Mouse (Mus musculus) myocyte (in vitro differentiated cells): Measurements from ENCODE around the gene Nemp2. TPM values are rescaled to one million over a fixed set of nuclear protein-coding genes. Genes with fewer than 3 reads are reported as not detected.
"Not testable (repeated sequence)": the region's sequence is repeated elsewhere in the genome, so short reads cannot be mapped to it uniquely, and the experiment has no call there.

Experiments used
- H3K27me3 ChIP-seq: one replicate; pipeline ENCODE4 v1.6.1; 2011; ENCODE audit not compliant: control insufficient read depth, insufficient read depth, insufficient read length
- H3K36me3 ChIP-seq: one replicate; pipeline ENCODE4 v1.6.1; 2011; ENCODE audit not compliant: control insufficient read depth, insufficient read depth
- H3K4me2 ChIP-seq: one replicate; pipeline ENCODE4 v1.6.1; 2011; ENCODE audit warnings: low read depth, control low read depth
- H3K4me3 ChIP-seq: one replicate; pipeline ENCODE4 v1.5.1; 2011; ENCODE audit warnings: mild to moderate bottlenecking, control low read depth, moderate library complexity
- H3K79me2 ChIP-seq: one replicate; pipeline ENCODE4 v1.6.1; 2011; ENCODE audit not compliant: control insufficient read depth, insufficient read depth
- H3ac ChIP-seq: one replicate; pipeline ENCODE4 v1.6.1; 2011; ENCODE audit not compliant: control insufficient read depth, insufficient read length
- CEBPB ChIP-seq: IDR thresholded peaks from 2 replicates; pipeline ENCODE4 v1.6.1; 2011; ENCODE audit warnings: mild to moderate bottlenecking, moderate library complexity; ENCODE audit not compliant: poor library complexity, insufficient read depth, severe bottlenecking
- E2F4 ChIP-seq: IDR thresholded peaks from one replicate; pipeline ENCODE4 v1.6.1; 2011; ENCODE audit warnings: mild to moderate bottlenecking, control low read depth, moderate library complexity; ENCODE audit not compliant: insufficient read depth
- MAX ChIP-seq: IDR thresholded peaks from one replicate; pipeline ENCODE4 v1.6.1; 2011; ENCODE audit warnings: low read depth, mild to moderate bottlenecking, control low read depth
- MYOD1 ChIP-seq, 3 experiments: IDR thresholded peaks; one replicate each; pipeline ENCODE4 v1.6.1; 2011; ENCODE audit warnings: control low read depth in 2 of 3, low read depth in 2 of 3, mild to moderate bottlenecking in 2 of 3, moderate library complexity in 1 of 3; ENCODE audit not compliant: insufficient read length in 2 of 3, control insufficient read depth in 1 of 3
- MYOG ChIP-seq, 3 experiments: IDR thresholded peaks; one replicate each; pipeline ENCODE4 v1.6.1; 2011; ENCODE audit warnings: control low read depth in 2 of 3, low read depth in 2 of 3, mild to moderate bottlenecking in 2 of 3; ENCODE audit not compliant: insufficient read length in 2 of 3, control insufficient read depth in 1 of 3, insufficient read depth in 1 of 3
- POLR2A ChIP-seq: IDR thresholded peaks from one replicate; pipeline ENCODE4 v1.6.1; 2011; ENCODE audit warnings: low read depth, mild to moderate bottlenecking, control low read depth, moderate library complexity; ENCODE audit not compliant: insufficient read length
- POLR2AphosphoS2 ChIP-seq: IDR thresholded peaks from one replicate; pipeline ENCODE4 v1.6.1; 2011; ENCODE audit warnings: low read depth, control low read depth; ENCODE audit not compliant: insufficient read length
- REST ChIP-seq: IDR thresholded peaks from one replicate; pipeline ENCODE4 v1.6.1; 2011; ENCODE audit warnings: mild to moderate bottlenecking, control low read depth, moderate library complexity; ENCODE audit not compliant: insufficient read depth, insufficient read length
- SRF ChIP-seq: IDR thresholded peaks from one replicate; pipeline ENCODE4 v1.6.1; 2011; ENCODE audit warnings: low read depth; ENCODE audit not compliant: control insufficient read depth, insufficient read length
- TCF12 ChIP-seq: IDR thresholded peaks from one replicate; pipeline ENCODE4 v1.6.1; 2011; ENCODE audit warnings: mild to moderate bottlenecking, control low read depth; ENCODE audit not compliant: poor library complexity, insufficient read depth, severe bottlenecking
- TCF3 ChIP-seq: IDR thresholded peaks from one replicate; pipeline ENCODE4 v1.6.1; 2011; ENCODE audit warnings: low read depth, control low read depth; ENCODE audit not compliant: insufficient read length
- USF1 ChIP-seq: IDR thresholded peaks from one replicate; pipeline ENCODE4 v1.6.1; 2011; ENCODE audit warnings: low read depth, mild to moderate bottlenecking, control low read depth, moderate library complexity
- polyA plus RNA-seq: library from polyadenylated mRNA; unstranded; fragments of >200 nt; fragmentation: generic; extraction: Trizol; gene quantifications from one replicate; pipeline ENCODE4 v1.2.1, GENCODE M21; 2012; ENCODE audit warnings: missing spikeins

Gene Nemp2
- polyA plus RNA-seq, 1 experiment: 1.2 TPM

DNA sequence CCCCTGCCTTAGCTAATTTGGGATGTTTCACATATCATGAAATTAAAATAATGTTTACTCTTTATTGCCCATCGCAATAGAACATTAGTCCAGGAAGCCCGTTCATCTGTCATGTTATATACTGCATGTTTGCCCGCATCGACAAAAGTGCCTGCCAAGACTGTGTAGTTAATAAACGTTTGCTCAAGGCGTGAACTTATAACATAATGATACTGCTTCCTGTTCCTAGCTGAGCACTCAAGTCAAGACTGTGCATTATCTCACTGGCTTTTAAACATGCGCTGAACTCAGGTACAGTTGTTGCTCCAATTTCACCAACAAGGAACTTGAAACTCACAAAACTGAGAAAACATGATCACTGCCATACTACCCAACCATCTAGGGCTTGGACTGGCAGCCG is 57.1 kb downstream of the Nemp2 start:
- no peaks in the 10 kb centered on the region for H3K36me3 ChIP-seq
- no peak for TF ChIP-seq MYOG (IDR thresholded peaks at IDR 0.05; ENCODE audit: control insufficient read depth in 1 of 3, insufficient read depth in 1 of 3, insufficient read length in 2 of 3, low read depth in 2 of 3)
- no peak for TF ChIP-seq REST
- no peak for TF ChIP-seq CEBPB
- TF ChIP-seq SRF: no peak
- TF ChIP-seq MAX: no peak
- TF ChIP-seq POLR2AphosphoS2: no peak
- TF ChIP-seq USF1: no peak
- TF ChIP-seq POLR2A: no peak
- TF ChIP-seq MYOD1 (IDR thresholded peaks at IDR 0.05; ENCODE audit: control insufficient read depth in 1 of 3, insufficient read length in 2 of 3, low read depth in 2 of 3): no peak
- TF ChIP-seq E2F4: no peak
- no peak for TF ChIP-seq TCF12
- no peak for TF ChIP-seq TCF3
- H3K4me2 ChIP-seq: no peak overlapping the region
- H3K27me3 ChIP-seq: no peaks in the 10 kb centered on the region
- no peak overlapping the region for H3K4me3 ChIP-seq
- H3ac ChIP-seq: no peak overlapping the region
- H3K79me2 ChIP-seq: no peaks in the 10 kb centered on the region

DNA sequence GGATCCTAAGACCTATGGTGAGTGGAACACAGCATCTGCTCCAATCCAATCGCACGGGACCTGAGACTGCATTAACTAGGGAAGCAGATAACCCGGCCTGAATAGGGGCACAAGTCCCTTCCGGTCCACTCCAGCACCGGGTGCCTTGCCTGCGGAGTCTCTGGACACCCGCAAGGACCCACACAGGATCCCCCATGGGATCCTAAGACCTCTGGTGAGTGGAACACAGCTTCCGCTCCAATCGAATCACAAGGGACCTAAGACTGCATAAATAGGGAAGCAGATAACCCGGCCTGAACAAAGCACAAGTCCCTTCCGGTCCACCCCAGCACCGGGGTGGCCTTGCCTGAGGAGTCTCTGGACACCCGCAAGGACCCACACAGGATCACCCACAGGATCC is 64.0 kb downstream of the Nemp2 start:
- not testable (repeated sequence) for H3K4me3 ChIP-seq, H3K27me3 ChIP-seq, H3ac ChIP-seq, H3K36me3 ChIP-seq, H3K4me2 ChIP-seq, H3K79me2 ChIP-seq

Other genes starting within 250 kb of the Nemp2 start
- 9.8 TPM for gene Nab1, start 130.0 kb upstream of the Nemp2 start, polyA plus RNA-seq
- gene Mfsd6, start 96.8 kb downstream of the Nemp2 start, polyA plus RNA-seq: 0.59 TPM
- 3.6 TPM for gene Inpp1, start 187.0 kb downstream of the Nemp2 start, polyA plus RNA-seq
- 8.1 TPM for gene Hibch, start 214.2 kb downstream of the Nemp2 start, polyA plus RNA-seq